Mouse (Mus musculus): Measurements from ENCODE around the gene Ubald1.

GRCm38 (mm10) chr16:4829271-4829900 lies 50.7 kb downstream of the Ubald1 start:
- TF ChIP-seq HCFC1 (IDR thresholded peaks at IDR 0.05; ENCODE audit: borderline replicate concordance, insufficient read depth, low read length) (no peak), ZNF384 (IDR thresholded peaks at IDR 0.05; ENCODE audit: low read depth, low read length) (no peak), ZC3H11A (IDR thresholded peaks at IDR 0.05; ENCODE audit: borderline replicate concordance, low read depth, low read length) (no peak), MAFK (IDR thresholded peaks at IDR 0.05; ENCODE audit: insufficient read depth, low read depth, low read length) (no peak), CHD2 (IDR thresholded peaks at IDR 0.05; ENCODE audit: low read depth, low read length) (no peak)
